Mouse (Mus musculus) ES-Bruce4 (cell line): Measurements from ENCODE around the gene Adamts20. TPM values are rescaled to one million over a fixed set of nuclear protein-coding genes. Genes with fewer than 3 reads are reported as not detected.

Experiments used
- H3K27ac ChIP-seq: 2 replicates; pipeline ENCODE4 v1.5.1; 2012; ENCODE audit warnings: low read length, inconsistent platforms; ENCODE audit not compliant: insufficient read depth
- H3K27me3 ChIP-seq: 2 replicates; pipeline ENCODE4 v1.6.1; 2012; ENCODE audit warnings: mild to moderate bottlenecking, low read length, inconsistent platforms; ENCODE audit not compliant: control insufficient read depth, poor library complexity, insufficient read depth, severe bottlenecking
- H3K36me3 ChIP-seq: 2 replicates; pipeline ENCODE4 v1.6.1; 2012; ENCODE audit warnings: inconsistent platforms, mild to moderate bottlenecking, low read length, moderate library complexity; ENCODE audit not compliant: control insufficient read depth, poor library complexity, insufficient read depth, severe bottlenecking
- H3K4me1 ChIP-seq: one replicate; pipeline ENCODE4 v1.8.1; 2011; ENCODE audit warnings: low read length; ENCODE audit not compliant: control insufficient read depth, insufficient read depth
- H3K4me3 ChIP-seq: 2 replicates; pipeline ENCODE4 v1.5.1; 2011; ENCODE audit warnings: low read depth, mild to moderate bottlenecking, low read length
- H3K9ac ChIP-seq: 2 replicates; pipeline ENCODE4 v1.6.1; 2012; ENCODE audit warnings: low read depth, mild to moderate bottlenecking, inconsistent platforms; ENCODE audit not compliant: poor library complexity, severe bottlenecking
- H3K9me3 ChIP-seq: replicated peaks from 2 replicates; pipeline ENCODE4 v1.6.1; 2012; ENCODE audit warnings: mild to moderate bottlenecking, low read length, inconsistent platforms; ENCODE audit not compliant: control insufficient read depth, poor library complexity, insufficient read depth, severe bottlenecking
- CTCF ChIP-seq: IDR thresholded peaks from one replicate; pipeline ENCODE4 v1.8.1; 2011; ENCODE audit warnings: low read depth, low read length
- EP300 ChIP-seq: IDR thresholded peaks from 2 replicates; pipeline ENCODE4 v1.6.1; 2011; ENCODE audit warnings: low read depth, low read length; ENCODE audit not compliant: insufficient read depth
- POLR2A ChIP-seq: IDR thresholded peaks from one replicate; pipeline ENCODE4 v1.8.1; 2011; ENCODE audit warnings: low read length; ENCODE audit not compliant: insufficient read depth
- polyA plus RNA-seq: library from polyadenylated mRNA; stranded (reverse); fragments of >200 nt; gene quantifications from 2 replicates; pipeline ENCODE4 v1.2.4, GENCODE M21; 2011; ENCODE audit warnings: low read depth; ENCODE audit not compliant: missing spikeins, insufficient read depth, insufficient read length

The Adamts20 gene
- polyA plus RNA-seq, 1 experiment = 0.42 TPM

GRCm38 (mm10) chr15:94288015-94288414, 177.2 kb downstream of the Adamts20 start:
- H3K4me3 ChIP-seq = no peak overlapping the region
- H3K9ac ChIP-seq = no peak overlapping the region
- H3K27ac ChIP-seq = no peak overlapping the region
- no peak for TF ChIP-seq POLR2A
- no peak for TF ChIP-seq EP300
- no peak for TF ChIP-seq CTCF
- H3K9me3 ChIP-seq = no peaks in the 10 kb centered on the region
- H3K4me1 ChIP-seq = no peaks in the 10 kb centered on the region
- no peaks in the 10 kb centered on the region for H3K27me3 ChIP-seq
- no peaks in the 10 kb centered on the region for H3K36me3 ChIP-seq

GRCm38 (mm10) chr15:94287495-94287894, 177.7 kb downstream of the Adamts20 start:
- Histone ChIP-seq H3K27ac (no peak overlapping the region), H3K36me3 (no peaks in the 10 kb centered on the region), H3K9me3 (no peaks in the 10 kb centered on the region), H3K27me3 (no peaks in the 10 kb centered on the region), H3K4me3 (no peak overlapping the region), H3K9ac (no peak overlapping the region), H3K4me1 (no peaks in the 10 kb centered on the region)
- no peak for TF ChIP-seq EP300
- no peak for TF ChIP-seq POLR2A
- no peak for TF ChIP-seq CTCF

GRCm38 (mm10) chr15:94276418-94276817, 188.8 kb downstream of the Adamts20 start:
- no peaks in the 10 kb centered on the region for H3K27me3 ChIP-seq
- H3K9me3 ChIP-seq = no peaks in the 10 kb centered on the region
- no peak overlapping the region for H3K4me3 ChIP-seq
- H3K36me3 ChIP-seq = no peaks in the 10 kb centered on the region
- no peak overlapping the region for H3K27ac ChIP-seq
- no peak for TF ChIP-seq POLR2A
- TF ChIP-seq CTCF = no peak
- TF ChIP-seq EP300 = no peak
- no peak overlapping the region for H3K9ac ChIP-seq
- no peaks in the 10 kb centered on the region for H3K4me1 ChIP-seq

- TF ChIP-seq POLR2A (no peak), CTCF (peak; percentile 91)
- Histone ChIP-seq H3K4me3 (no peak overlapping the region), H3K27me3 (no peaks in the 10 kb centered on the region), H3K9me3 (no peaks in the 10 kb centered on the region), H3K9ac (no peak overlapping the region), H3K4me1 (no peaks in the 10 kb centered on the region), H3K36me3 (no peaks in the 10 kb centered on the region), H3K27ac (no peak overlapping the region)
These were observed 199.6 kb downstream of the Adamts20 start for GRCm38 (mm10) chr15:94265630-94266029.

GRCm38 (mm10) chr15:94264497-94264879, 200.7 kb downstream of the Adamts20 start:
- no peaks in the 10 kb centered on the region for H3K27me3 ChIP-seq
- TF ChIP-seq CTCF (no peak), POLR2A (no peak), EP300 (no peak)
- H3K9me3 ChIP-seq = no peaks in the 10 kb centered on the region
- H3K4me1 ChIP-seq = no peaks in the 10 kb centered on the region
- H3K27ac ChIP-seq = no peak overlapping the region
- no peak overlapping the region for H3K9ac ChIP-seq
- H3K4me3 ChIP-seq = no peak overlapping the region
- H3K36me3 ChIP-seq = no peaks in the 10 kb centered on the region

GRCm38 (mm10) chr15:94263866-94264496, 201.2 kb downstream of the Adamts20 start:
- no peak overlapping the region for H3K27ac ChIP-seq
- H3K4me1 ChIP-seq = no peaks in the 10 kb centered on the region
- TF ChIP-seq EP300 = no peak
- no peak for TF ChIP-seq CTCF
- TF ChIP-seq POLR2A = no peak
- no peaks in the 10 kb centered on the region for H3K9me3 ChIP-seq
- H3K9ac ChIP-seq = no peak overlapping the region
- no peak overlapping the region for H3K4me3 ChIP-seq
- no peaks in the 10 kb centered on the region for H3K27me3 ChIP-seq
- no peaks in the 10 kb centered on the region for H3K36me3 ChIP-seq
